In the genomic region with DNA sequence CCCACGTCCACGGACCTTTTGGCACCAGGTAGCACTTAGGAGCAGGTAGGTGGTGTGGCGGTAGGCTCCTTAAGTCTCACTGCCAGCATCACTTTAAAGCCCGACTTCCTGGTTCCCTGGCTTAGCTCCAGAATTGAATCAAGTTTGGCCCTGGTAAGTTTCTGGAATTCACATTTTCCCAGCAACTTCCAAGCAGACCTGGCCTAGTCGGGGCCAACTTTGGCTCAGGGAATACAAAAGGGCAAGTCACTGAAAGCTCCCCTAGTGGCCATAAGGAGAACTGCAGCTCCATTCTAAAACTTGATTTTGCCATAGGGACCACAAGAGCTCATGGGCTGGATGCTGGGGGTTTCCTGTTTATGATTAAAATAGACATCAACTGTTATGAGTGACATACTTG, we compare ENCODE assay signal across 8 mouse cellular contexts.
DNase-seq lines count a peak whose midpoint lies in the region; ATAC-seq and TF ChIP-seq lines count a peak whose summit lies in the region.

No protein-coding gene starts in this region.

- no peak for TF ChIP-seq POLR2A in testis, adult 2 months (IDR thresholded peaks at IDR 0.05; ENCODE audit: control insufficient read depth, low read depth, low read length)

- WGBS in hindbrain, postnatal 0 days: 68% methylated on average over 5 of the region's 5 CpGs

- ATAC-seq in hindbrain, postnatal 0 days: no peak

- H3K9ac ChIP-seq in hindbrain, postnatal 0 days (replicated peaks; ENCODE audit: low read length): no peak overlapping the region

- no peaks in the 10 kb centered on the region for H3K9me3 ChIP-seq in hindbrain, postnatal 0 days (ENCODE audit: low read length)

- no peaks in the 10 kb centered on the region for H3K27me3 ChIP-seq in testis, adult 2 months (ENCODE audit: control insufficient read depth, insufficient read depth, low read length)
- no peaks in the 10 kb centered on the region for H3K27me3 ChIP-seq in hindbrain, postnatal 0 days (ENCODE audit: insufficient read depth, low read length)

- no peaks in the 10 kb centered on the region for H3K36me3 ChIP-seq in testis, adult 2 months (ENCODE audit: control insufficient read depth, insufficient read depth, low read length)
- no peaks in the 10 kb centered on the region for H3K36me3 ChIP-seq in hindbrain, postnatal 0 days (ENCODE audit: insufficient read depth, low read length)

- intact Hi-C loops in gastrocnemius, postnatal 14 days (cut with DNase I; ENCODE audit: low total_unique reads): no loop called here

- H3K4me1 ChIP-seq in testis, adult 2 months (ENCODE audit: control insufficient read depth, insufficient read depth, low read length): peaks cover 9% of the 10 kb centered on the region
- H3K4me1 ChIP-seq in hindbrain, postnatal 0 days (ENCODE audit: insufficient read depth, low read length): peaks cover 11% of the 10 kb centered on the region

- H3K4me2 ChIP-seq in hindbrain, postnatal 0 days (ENCODE audit: low read depth, low read length): no peak overlapping the region

- DNase-seq in gastrocnemius, postnatal 14 days: peak; percentile 26
- no peak for DNase-seq in gastrocnemius, postnatal 10 days
- no peak for DNase-seq in testis, postnatal 10 days (ENCODE audit: low spot score)
- DNase-seq in hindbrain, postnatal 0 days (ENCODE audit: low spot score): peak; percentile 75
- peak; percentile 20 for DNase-seq in thymus, postnatal 4 days
- no peak for DNase-seq in frontal cortex, postnatal 14 days (ENCODE audit: low spot score in 2 of 2)
- DNase-seq in heart, adult 11 months: no peak

- peak; percentile 62 for TF ChIP-seq CTCF in testis, adult 2 months (IDR thresholded peaks at IDR 0.05; ENCODE audit: control insufficient read depth, insufficient read depth, insufficient replicate concordance, low read depth, low read length)
- peak; percentile 88 for TF ChIP-seq CTCF in hindbrain, postnatal 0 days (IDR thresholded peaks at IDR 0.05; ENCODE audit: low read depth)

- H3K4me3 ChIP-seq in testis, adult 2 months (ENCODE audit: control insufficient read depth, low read depth, low read length): no peak overlapping the region
- H3K4me3 ChIP-seq in hindbrain, postnatal 0 days (ENCODE audit: low read length): no peak overlapping the region

- H3K27ac ChIP-seq in testis, adult 2 months (ENCODE audit: control insufficient read depth, insufficient read depth, low read depth, low read length): no peak overlapping the region
- no peak overlapping the region for H3K27ac ChIP-seq in hindbrain, postnatal 0 days

Comparison
In these comparisons a context has a peak if more than half of its experiments do, and no peak if none do; other contexts are left out.
1. DNase-seq: peak in gastrocnemius, postnatal 14 days (single experiment), hindbrain, postnatal 0 days (single experiment) and thymus, postnatal 4 days (single experiment); none in gastrocnemius, postnatal 10 days (single experiment), testis, postnatal 10 days (single experiment), frontal cortex, postnatal 14 days (0 of 2) and heart, adult 11 months (single experiment).